Mouse (Mus musculus) thymus, adult 18-20 months (tissue): ENCODE data around the gene Gbp2b.
"Not testable (repeated sequence)": the region's sequence is repeated elsewhere in the genome, so short reads cannot be mapped to it uniquely, and the experiment has no call there.

Experiments used
- DNase-seq, 2 experiments: peaks; one replicate each; pipeline ENCODE4 v3.0.0; 2022; ENCODE audit warnings: mixed read lengths in 2 of 2

Gene Gbp2b

DNA sequence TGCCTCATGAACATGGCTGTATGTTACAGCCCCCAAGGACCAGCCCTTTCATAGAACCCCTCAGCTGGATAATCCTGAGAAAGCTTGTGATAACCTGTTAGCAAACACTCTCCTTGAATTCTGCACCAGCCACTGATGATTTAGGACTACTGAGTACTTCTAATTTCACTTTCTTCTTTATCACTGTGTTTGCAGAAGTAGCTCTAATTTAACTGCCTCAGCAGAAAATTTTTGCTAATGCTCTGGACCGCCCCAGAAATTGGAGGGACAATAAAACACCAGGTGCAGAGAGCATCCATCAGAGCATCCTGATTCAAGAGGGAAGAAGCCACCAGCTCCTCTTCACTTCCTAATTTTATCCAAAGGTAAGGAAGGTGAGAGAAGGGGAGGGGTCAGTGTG lies at the start of gene Gbp2b:
Gene Gbp2b, plus strand, starts transcription at position 301 of the 400 bp plus-strand sequence.
- DNase-seq: no peak

DNA sequence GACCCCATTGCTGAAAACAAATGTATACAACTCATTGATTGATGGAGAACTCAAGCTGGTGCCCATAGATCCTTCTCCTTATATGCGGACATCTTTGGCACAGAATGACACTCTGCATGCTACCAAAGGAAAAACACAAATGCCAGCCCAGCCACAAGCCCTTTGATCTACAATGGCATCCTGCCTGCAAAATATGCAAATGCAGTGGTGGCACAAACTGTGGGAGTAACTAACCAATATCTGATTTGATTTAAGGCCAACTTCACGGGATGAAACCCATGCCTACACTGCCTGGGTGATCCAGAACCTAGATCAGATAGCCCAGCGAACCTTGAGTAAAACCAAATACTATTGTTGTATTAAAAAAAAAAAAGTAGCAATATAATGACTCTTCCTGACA lies 48.0 kb upstream of the Gbp2b start:
- no peak for DNase-seq

DNA sequence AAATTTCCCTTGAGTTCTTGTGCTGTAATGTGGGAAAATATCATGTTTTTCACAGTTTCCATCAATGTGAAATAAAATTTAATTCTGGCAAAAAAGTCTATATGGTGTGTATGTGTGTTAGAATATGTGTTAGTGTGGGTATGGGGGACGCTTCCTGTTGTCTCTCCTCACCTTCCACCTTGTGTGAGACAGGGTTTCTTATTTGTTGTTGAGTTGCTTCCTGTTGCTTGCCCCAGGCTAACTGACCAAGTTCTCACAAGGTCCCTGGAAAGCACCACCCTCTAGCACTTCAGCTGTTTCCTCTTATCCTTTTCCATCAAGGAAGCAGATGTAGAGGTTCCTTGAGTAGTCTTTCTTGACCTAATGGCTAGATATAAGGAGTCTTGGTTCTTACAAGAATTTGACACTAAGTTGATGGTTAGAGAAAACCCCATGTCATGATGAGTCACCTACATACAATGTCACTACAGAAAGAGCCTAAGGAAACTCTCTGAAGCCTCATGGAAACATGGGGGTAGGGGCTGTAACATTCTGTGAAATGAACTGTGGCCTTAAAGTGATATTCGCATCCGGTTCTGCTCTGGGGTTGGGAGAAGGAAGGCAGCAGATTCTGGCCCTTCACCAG lies 44.5 kb upstream of the Gbp2b start:
- DNase-seq: no peak

DNA sequence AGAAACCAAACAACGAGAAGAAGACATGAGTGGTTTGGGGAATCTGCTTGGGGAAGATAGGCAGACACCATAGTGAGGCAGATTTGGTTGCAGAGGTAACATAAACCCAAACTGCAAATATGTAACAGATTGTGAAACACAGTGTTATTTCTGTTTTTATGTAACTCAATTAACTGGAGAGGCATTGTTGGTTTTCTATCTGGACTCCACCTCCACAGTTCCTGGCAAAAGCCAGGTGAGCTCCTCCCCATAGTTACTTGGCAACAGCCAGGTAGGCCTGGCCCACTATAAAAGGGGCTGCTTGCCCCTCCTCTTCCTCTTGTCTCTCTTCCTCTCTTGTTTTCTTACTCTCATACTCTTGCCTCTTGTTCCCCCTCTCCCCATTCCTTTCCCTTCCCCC lies 40.0 kb upstream of the Gbp2b start:
- DNase-seq: no peak

DNA sequence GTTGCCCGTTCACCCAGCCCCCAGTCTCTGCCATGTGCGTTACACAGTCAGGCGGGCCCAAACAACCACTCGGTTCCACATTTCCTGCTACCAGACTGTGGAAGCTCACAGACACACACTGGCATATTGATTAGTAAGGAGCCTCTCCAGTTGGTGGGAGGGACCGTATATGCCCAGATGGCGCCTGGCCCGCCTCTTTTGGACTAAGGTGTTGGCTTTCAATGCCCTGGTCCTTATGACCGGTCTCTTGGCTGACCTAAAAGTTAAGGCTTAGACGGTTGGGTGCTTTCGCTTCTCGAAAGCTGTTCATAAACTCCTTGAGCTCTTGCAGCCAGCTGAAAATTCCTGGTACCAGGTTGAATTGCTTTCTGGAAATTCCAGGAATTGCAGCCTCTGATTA lies 39.0 kb upstream of the Gbp2b start:
- no peak for DNase-seq

DNA sequence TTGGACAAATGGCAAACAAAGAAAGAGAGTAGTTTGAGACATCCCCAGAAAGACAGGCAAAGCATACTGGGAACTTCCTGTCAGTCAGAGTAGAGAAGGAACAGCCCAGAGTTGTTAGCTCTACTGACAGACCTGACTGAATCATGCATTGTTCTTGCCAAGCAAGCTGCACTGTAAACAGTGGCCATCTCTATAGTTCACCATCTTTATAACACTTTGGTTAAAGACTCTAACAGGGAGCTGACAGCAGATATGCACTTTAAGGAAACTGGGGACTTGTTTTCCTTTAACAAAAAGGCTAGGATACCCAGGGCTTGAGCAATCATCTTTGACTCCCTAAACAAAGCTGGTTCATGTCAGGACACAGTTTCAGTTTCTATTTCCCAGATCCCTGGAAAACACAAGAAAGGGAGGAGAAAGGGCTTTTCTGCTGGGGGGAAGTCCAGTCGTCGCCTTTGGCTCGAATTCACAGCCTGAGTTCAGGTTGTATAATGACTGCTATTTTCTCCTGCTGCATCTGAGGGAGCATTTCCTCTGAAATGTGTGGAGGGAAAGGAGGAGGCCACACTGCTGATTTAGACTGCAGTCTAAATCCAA lies 34.9 kb upstream of the Gbp2b start, which contains the start of gene Gbp3:
Gene Gbp3, plus strand, starts transcription at position 395 of the 597 bp plus-strand sequence.
- no peak for DNase-seq

DNA sequence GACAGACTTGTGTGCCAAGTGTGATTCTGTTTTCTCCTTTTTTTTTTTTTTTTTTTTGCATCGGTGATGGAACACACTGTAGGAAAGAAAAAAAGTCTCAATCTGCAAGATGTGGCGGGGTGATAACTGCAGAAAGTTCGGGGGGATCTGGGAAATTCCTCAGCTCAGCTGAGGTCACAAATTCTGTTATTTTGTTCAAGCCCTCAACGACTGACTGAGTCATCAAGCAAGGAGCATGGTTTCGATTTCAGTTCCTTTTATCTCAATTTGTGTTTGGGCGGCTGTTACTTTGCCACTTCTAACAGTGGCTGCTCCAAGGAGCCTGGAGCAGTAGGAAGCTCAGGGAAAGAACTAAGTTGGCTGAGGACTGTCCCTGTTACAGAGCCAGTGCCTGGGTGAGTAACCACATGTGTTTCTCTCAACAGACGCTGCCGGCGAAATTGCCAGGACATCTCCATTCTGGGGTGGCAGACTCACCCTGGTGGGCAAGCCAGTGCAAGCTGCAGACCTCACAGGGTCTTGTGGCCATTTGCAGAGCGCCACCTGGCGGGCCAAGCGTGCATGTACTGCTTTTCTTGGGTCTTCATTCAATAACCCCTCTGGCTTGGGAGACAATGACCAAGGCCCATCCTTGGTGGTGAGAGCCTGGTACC lies 34.2 kb upstream of the Gbp2b start:
- DNase-seq: peak; percentile 77 to 86

DNA sequence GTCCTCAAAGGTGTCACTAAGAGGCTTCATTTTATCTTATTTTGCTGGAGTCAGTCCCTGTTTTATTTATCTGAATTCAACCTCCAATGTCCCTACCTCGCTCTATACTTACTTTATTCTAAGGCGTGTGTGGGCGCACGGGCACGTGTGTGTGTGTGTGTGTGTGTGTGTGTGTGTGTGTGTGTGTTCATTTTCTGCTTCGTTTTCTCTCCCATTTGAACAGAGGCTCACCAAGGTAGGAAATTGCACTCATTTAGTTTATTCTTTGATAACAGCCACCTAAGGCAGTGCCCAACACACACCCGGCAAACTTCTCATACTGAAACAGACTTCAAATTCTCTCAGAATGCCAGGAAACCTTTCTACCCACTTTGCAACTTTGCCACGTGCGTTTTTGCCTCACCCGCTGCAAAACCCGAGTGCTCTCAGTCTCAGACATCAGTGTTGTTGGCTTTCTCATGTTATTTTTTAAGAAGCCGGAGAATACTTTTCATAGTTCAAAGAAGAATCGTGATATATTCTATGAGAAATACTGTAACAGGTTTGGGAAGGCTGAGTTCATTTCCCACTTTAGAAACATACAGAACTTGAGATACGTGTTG lies 33.5 kb upstream of the Gbp2b start:
- DNase-seq: no peak

DNA sequence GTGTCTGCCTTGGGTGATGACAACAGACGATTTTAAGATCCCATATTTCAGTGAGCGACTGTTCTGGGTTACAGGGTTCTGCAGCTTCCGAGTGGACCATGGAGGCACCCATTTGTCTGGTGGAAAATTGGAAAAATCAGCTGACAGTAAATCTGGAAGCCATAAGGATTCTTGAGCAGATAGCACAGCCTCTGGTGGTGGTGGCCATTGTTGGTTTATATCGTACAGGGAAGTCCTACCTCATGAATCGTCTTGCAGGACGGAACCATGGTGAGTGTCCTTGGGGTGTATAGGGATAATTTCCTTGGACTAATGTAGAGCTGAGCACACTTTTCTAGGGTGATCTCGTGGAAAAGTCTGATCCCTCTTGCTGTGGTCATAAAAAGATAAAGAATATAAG lies 33.0 kb upstream of the Gbp2b start:
- DNase-seq: no peak

DNA sequence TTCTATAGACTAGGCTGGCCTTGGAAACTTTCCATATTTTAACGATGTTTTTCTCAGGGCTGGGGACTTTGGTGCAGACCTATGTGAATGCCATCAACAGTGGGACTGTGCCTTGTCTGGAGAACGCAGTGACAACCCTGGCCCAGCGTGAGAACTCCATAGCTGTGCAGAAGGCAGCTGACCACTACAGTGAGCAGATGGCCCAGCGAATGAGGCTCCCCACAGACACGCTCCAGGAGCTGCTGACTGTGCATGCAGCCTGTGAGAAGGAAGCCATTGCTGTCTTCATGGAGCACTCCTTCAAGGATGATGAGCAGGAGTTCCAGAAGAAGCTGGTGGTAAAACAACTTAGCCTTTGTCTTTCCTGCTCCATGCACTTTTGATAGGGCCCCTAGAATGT lies 27.2 kb upstream of the Gbp2b start:
- not testable (repeated sequence) for DNase-seq

DNA sequence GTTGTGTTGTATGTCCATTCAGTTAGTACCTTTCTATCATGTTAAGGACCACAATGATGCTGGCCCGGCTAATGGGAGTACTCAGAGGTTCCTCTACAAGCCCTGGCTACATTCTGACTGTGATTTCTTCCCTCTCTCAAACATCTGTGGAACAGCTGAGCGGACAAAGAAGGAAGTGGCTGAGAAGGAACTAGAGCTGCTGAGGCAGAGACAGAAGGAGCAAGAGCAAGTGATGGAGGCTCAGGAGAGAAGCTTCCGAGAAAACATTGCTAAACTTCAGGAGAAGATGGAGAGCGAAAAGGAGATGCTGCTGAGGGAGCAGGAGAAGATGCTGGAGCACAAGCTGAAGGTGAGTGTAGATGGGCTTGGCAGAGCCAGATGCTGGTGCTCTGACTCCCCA lies 23.9 kb upstream of the Gbp2b start:
- DNase-seq: no peak

DNA sequence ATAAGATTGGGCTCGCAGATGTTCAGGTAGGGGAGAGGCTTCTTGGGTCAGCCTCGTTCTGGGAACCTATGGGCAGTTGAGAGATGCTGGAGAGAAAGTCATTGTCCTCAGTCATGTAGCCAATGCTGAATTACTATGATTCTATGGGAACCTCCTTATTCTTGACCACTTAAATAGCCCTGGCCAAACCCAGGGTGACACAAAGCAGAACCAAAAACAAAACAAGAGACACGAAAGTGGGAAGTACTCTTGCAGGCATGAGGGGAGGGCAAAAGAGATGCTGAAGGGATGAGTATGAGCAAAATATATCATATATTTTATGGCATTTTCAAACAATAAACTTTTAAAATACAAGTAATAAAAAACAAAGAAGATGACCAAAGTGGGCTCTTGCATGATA lies 17.5 kb upstream of the Gbp2b start:
- no peak for DNase-seq

DNA sequence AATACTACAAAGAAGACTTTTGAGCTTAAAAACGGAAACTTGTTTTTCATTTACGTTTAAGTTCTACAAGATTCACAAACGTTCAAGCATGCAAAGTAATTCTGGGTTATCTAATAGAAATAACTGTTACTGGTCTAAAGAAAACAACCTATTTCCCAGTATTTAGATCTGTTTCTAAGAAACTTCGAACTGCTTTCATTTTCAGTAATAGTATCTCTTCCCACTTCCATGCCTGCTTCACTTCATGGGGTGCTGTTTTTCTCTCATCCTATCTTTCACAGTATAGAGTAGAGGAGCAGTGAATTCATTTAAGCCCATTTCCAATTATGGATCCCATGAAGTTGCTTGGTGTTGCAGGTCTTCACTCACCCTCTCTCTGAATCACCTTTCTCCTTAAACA lies 16.3 kb upstream of the Gbp2b start:
- no peak for DNase-seq

DNA sequence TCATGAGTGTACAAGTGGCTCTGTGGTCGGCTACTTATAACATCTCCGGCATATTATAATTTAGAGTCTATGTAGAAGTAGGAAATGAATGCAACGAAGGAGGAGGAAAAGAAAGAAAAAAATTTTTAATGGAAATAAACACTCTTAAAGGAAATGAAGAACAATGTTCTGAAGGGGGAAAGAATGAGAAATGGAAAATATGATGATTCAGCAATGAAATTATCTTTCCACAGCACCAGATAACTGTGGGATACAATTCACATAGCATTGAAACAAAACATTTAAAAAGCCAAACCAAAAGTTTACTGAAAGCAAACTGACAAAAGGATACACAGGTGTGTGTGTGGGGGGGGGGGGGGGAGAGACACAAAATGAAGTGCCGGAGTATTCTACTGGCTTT lies 11.6 kb upstream of the Gbp2b start:
- no peak for DNase-seq

DNA sequence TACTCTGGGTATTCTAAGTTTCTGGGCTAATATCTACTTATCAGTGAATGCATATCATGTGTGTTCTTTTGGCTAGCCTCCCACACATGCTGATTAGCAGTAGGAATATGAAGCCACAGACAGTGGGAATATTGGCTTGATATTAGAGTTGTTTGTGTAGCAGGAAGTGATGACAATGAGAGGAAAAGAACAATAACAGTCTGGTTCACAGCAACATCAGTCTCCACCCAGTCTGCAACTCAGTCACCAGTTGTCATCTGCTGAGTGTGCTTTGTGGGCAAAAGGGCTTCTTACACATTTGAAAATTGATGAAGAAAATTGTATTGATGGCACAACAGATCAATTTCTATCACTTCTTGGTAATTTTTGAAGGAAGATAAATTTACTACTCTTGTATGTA lies 7.3 kb upstream of the Gbp2b start:
- no peak for DNase-seq

DNA sequence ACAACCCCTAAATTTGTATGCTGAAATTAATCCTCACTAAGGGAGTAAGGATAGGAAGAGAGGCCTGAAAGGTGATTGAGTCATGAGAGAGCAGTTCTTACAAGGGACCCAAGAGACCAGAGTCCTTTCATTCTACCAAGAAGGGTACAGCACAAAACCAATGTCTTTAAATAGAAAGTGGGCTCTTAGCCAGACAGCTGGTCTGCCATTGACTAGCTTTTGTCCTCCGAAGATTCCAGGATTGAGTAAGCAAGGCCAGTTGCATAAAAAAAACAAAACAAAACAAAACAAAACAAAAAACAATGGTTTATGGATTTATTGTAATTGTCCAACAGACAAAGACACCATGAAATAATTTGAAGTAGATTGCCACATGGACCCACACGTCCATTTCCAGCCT lies 5.8 kb upstream of the Gbp2b start:
- no peak for DNase-seq

DNA sequence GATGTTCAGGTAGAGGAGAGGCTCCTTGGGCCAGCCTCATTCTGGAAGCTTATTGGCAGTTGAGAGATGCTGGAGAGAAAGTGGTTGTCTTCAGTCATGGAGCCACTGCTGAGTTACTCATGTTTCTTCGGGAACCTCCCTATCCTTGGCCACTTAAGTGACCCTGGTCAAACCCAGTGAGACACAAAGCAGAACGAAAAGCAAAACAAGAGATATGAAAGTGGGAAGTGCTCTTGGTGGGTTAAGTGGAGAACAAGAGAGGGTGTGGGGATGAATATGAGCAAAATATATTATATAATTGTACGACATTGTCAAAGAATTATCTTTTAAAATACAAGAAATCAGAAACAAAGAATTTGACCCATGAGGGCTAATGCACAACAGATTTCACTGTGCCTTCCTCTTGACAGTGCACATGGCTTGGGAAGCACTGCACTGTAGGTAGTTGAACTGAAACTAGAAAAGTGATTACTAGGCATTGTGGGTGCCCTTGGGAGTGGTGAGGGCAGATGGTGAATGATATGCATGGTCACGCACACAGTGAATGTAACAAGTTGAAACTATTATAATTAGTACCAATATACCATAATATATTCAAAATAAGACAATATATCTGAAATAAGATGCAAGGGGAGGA lies 4.1 kb upstream of the Gbp2b start:
- DNase-seq: no peak

DNA sequence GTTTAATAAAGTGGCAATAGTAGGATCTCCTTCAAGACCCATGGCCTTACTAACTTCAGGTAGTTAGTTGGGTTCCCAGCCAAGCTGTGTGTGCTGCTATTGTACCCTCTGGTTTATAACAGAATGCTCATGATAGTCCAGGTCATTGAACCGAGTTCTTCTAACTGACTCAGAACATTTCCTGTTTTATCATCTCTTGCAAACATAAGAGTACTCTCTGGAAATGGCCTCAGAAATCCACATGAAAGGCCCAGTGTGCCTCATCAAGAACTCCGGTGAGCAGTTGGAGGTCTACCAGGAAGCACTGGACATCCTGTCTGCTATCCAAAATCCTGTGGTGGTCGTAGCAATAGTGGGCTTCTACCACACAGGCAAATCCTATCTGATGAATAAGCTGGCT lies 3.3 kb downstream of the Gbp2b start:
- DNase-seq: no peak

DNA sequence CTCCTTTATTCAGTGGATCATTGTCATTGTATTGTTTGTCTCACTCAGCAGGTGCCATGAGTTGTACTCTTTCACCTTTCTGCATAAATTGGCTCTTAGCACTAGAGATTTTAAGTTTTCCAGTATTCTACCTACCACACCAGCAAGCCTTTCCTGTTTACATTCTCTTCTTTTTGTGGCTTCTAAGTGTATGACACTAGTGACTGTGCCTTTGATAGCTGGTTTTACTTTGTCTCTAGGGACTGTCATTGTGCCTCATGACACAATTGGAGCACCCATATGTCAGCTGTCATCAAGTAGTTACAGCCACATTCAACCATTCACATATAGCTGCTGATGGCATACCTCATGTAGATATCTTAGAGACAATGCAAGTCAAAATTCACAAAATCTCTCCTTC lies 7.0 kb downstream of the Gbp2b start:
- DNase-seq: no peak

DNA sequence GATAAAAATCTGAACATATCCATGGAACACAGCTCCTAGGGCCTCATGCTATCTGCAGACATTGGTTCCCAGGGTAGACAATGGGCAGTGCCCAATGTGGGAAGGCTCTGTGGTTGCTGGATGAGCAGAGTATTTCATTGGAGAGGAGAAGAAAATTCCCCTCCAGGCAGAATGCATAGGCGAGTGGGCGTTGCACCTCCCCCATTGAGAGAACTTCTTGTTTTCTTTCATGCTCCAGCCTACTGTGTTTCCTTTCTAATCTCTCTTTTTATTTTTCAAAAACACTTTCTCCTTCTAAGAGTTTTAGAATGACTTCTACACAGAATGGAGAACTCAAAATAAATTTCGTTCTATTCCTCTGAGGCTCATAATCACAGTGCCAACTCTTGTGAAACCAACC lies 24.0 kb downstream of the Gbp2b start:
- DNase-seq: no peak

DNA sequence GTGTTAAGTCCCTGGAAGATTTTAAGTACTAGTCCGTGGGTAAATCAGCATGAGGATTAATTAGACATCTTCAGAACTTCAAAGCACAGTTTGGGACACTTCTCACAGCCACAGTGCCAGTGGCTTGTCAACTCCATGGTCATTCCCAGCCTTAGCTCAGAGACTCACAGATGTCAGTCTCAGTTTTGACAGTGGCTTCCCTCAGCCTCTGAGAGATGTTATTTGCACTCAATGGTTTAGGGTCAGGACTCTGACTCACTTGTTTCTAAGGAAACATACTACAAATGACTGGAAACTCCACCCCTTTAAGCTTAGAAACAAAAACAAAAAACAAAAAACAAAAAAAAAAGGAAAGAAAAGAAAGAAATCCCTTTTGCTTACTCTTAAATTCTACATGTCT lies 25.0 kb downstream of the Gbp2b start:
- DNase-seq: no peak

DNA sequence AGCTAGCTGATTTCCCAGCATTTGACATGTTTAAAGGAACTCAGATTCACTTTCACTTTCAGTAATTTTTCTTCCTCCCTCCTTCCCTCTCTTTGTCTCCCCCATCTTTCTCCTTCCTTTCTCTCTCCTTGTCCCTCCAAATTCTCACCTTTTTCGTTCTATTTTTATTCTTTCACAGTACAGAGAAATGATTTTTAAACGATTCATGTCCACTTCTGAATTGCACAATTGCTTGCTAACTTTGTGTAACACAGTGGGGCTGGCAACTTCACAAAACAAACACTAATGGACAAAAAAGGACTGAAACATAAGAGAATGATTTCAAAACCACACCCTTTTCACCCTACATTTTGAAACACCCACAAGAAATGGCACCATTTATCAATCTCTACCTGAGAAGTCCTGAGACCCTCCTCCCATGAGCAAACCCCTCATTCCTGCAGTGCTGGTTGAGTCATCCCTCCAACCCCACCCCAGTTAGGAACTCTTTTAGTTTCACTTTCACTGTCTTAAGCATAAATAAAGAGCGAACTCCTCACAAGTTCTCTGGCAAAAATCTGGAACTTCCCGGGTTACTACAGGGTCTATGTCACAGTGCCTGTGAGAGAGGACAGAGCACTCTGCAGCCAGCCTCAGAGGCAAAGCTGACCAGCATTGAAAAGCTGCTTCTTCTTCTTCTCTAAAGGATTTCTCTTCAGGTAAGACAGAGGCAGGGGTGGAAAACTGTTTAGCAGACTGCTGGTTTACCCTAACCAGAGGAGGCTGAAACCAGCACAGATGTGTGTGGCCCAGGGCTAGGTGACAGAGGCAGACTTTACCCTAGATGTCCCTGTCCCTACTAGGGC lies 25.7 kb downstream of the Gbp2b start, which contains the start of gene Gbp2:
Gene Gbp2, plus strand, starts transcription at position 492 of the 845 bp plus-strand sequence.
- DNase-seq: peak; percentile 3 to 18
